Mouse (Mus musculus) layer of hippocampus, postnatal 36 days (tissue): ENCODE results near the gene Nova2. TPM values are rescaled to one million over a fixed set of nuclear protein-coding genes. Genes with fewer than 3 reads are reported as not detected.

ENCODE experiments used
- DNase-seq, 2 experiments: peaks; one replicate each; pipeline ENCODE4 v3.0.0; 2022
- total RNA-seq, 2 experiments: library from RNA; stranded (reverse); gene quantifications; 2 replicates each; pipeline ENCODE4 v1.2.3; 2021

Gene Nova2
- total RNA-seq, 2 experiments from 2014 or later = 82.2 to 84.5 TPM

DNA sequence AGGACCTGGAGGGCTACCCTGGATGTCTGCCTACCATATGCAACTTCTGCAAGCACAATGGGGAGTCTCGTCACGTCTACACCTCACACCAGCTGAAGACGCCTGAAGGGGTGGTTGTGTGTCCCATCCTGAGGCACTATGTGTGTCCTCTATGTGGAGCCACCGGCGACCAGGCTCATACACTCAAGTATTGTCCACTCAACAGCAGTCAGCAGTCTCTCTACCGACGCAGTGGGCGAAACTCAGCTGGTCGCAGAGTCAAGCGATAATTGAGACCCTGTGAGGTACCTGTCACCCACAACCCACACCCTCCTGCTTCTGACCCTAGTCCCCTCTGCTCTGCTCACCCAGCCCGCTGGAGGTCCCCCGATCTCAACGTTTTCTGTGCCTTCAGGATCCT is 62.1 kb downstream of the Nova2 start:
- DNase-seq = no peak

DNA sequence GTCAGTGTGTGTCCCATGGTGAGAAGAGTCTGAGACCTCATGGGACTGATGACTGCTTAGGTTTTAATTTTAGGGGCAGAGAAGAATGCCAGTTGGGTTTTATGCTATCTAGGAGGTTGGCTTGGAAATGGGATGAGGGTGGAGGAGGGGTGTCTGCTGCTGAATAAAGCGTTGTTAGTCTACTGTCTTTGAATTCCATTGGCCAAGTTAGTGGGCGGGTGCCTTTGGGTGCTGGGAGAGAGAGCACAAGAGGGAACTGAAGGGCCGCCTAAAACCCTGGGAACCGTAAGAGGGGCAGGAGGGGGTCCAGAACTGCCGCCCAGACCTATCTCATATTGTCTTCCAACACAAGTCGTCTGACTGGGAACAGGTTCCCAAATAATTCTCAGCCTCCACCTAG is 63.1 kb downstream of the Nova2 start:
- DNase-seq = no peak

DNA sequence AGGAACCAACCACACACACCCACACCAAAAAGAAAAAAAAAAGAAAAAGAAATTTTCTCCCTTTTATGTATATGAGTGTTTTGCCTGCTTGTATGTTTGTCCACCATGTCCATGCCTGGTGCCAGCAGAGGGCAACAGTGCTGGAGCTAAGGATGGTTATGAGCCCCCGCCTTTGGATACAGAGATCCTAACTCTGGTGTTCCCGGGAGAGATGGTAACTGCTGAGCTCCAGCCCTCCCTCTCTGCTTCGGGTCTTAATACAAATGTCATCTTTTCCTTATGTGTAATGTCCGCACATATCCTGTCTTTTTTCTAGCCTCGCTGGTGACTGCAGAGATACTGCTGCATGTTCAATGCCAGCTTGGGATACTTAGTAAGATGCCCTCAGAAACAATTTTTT is 64.3 kb downstream of the Nova2 start:
- DNase-seq = no peak

DNA sequence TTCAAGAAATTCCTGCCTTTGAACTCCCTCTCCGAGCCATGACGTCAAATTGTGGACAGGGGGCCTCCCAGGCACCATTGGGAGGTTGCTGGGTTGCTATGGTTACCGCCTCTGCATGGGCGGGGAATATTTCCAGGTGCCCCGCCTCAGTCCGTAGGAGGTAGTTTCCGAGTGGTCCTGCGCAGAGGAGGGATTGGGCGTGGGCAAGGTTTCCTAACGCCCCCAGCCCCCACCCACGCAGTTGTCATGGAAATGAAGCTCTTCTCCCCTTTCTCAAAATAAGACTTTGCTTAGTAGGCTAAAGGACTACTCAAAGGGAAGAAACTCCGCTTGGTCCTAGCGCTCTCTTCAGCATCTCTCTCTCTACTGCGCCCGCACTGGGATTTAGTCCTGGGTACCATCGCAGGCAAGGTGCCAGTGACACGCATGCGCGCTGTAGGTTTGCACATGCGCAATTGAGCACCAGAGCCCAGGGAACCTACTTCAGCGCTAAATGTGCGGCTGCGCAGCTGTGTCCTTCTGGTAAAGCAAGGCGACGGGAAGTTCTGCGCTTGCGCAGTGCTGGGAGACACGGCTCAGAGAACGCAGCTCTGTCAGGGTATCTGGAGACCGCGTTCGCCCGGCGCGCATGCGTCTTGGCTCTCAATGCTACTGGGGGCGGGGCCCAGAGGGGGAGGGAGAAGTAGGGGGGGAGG is 65.1 kb downstream of the Nova2 start, which contains the start of gene Mypop:
Gene Mypop, plus strand, starts transcription at position 645 of the 695 bp plus-strand sequence.
- peak; percentile 100 for DNase-seq

DNA sequence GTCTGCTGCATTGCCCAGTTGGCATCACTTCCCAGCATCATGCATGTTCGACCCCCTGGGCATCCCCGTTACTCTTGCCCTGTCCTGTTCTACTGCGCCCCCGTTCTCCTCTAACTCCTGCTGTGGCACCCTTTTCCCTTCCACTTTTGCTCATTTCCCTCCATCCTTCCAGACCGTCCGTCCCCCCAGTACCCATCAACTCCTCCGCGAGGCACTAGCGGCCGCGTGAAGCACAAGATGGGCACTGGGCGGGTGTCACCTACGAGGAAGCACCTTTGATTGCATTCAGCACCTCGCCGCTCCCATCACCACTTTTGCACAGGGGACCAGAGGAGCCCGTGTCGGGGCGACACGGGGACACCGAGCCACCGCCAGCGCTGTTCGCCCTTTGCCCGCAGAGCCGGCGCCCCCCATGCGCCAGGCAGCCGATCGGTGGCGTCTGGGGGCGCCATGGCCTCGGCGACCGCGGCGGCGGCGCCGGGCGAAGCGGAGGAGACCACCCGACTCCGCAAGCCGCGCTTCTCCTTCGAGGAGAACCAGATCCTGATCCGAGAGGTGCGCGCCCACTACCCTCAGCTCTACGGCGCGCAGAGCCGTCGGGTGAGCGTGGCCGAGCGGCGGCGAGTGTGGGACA is 66.1 kb downstream of the Nova2 start:
- peak in 1 of 2 experiments; percentile 42 for DNase-seq

DNA sequence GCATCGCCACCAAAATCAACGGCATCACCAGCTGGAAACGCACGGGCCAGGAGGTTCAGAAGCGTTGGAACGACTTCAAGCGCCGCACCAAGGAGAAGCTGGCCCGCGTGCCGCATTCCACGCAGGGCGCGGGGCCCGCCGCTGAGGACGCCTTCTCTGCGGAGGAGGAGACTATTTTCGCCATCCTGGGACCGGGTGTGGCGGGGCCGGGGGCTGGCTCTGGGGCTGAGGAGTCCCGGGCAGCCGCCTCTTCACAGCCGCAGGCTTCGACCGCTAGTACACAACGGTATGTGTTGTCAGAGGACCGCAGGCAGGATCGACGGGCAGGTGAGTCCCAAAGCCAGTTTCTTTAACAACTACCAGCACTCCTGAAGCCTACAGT is 66.6 kb downstream of the Nova2 start:
- peak in 1 of 2 experiments; percentile 41 for DNase-seq

DNA sequence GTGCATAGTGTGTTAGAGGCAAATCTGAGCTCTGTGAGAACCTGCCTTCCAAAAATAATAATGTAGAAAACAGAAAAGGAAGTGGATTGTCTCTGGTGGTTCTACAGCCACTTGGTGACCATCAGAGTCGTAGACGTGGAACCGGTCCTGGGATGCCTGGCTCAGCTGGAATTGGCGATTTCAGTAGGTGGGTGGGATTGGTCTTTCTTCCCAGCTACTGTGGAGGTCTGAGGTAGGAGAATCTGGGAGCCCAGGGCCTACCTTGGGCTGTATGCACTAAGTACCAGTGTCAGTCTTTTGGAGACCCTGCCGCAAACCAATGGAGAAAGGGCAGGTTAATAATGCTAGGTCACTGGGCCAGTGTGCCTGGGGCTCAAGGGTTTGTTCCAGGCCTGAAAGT is 67.3 kb downstream of the Nova2 start:
- no peak for DNase-seq

DNA sequence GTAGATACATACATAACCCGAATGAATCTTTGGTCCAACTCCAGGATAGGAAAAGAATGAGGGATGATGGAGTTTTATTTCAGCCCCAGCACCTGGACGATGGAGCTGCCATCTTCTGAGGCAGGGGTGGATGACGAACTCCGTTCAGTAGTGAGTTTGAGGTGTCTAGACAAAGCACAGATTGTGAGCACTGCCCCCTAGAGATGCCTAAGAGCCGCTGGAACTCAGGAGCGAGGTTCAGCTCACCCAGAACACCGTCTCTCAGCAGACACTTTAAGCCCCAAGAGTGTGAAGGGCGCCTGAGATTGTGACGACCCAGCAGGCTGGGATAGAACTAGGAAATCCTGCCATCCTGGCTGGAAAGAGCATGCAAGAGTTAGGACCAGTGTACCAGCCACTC is 73.1 kb downstream of the Nova2 start:
- no peak for DNase-seq

DNA sequence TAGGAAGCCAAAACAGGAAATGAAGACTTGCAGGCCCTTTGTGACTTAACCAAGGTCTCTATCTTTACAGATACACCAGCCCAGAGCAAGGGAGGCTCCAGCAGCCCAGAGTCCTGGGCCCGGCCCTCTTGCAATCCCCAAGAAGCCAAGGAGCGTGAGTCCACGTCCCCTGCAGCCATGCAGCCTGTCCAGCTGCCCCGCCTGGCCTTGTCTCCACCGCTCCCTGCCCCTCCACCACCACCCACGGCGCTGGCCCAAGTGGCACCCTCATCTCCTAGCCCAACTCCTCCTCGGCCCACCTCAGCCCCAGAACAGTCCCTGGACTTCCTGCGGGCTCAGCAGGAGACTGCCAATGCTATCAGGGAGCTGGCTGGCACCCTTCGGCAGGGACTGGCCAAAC is 74.7 kb downstream of the Nova2 start:
- no peak for DNase-seq

DNA sequence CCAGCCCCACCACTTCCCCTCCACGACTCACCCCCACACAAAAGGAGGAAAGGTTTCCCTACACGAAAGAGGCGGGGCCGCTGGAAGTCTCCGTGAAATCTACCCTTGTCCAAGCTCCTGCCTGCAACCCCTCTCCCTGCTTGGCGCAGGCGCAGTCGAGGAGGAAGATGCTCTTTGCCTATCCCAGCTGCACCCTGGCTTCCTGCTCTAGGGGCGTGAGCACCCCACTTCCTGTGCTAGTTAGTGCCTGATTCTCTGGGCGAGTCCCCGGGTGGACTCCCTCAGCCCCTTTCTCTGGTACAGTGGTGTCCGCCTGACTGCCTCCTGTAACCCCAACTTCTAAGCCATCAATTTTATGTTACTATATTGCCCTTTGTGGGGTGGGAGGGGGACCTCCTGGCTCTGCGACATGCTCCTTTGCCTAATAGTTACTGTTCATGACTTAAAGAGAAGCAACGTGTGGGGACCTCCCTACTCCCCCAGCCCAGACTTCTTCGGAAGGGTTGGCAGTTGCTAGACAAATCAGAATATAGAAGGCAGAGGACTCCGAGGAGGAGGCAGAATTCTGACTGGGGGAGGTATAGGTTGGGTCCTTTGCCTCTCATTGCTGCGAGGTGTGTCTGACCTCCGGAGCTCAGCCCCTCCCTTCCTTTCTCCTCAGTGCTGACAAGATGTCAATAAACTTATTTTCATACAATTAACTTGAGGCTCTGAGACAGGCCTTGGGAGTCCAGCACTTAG is 75.5 kb downstream of the Nova2 start:
- DNase-seq = no peak

DNA sequence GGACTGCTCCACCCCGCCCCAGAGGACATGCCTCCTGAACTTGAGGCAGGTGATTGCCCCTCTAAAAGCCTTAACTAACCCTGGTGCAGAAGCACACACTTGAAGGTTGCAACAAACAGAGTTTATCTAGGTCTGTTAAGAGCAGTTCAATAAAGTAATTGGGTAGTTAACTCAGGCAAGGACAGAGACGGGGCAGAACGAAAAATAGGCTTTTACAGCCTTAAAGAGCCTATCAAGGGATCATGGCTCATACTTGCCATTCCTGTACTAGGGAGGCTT is 76.1 kb downstream of the Nova2 start:
- no peak for DNase-seq

DNA sequence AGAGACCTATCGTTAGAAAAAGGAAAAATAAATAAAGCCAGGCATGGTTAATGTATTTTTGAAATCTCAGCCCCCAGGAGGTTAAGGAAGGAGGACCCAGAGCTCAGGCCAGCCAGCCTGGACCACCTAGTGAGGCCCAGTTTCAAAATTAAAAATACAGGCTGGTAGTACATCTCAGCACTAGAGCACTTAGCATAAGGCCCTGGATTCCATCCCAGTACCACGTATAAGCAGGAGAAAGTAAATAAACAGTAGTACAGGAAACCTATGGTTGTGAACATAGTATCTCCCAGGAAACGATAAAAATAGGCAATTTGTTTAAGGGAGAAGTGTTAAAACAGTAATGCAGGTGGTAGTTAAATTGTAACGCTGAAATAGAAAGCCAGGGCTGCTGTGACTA is 76.4 kb downstream of the Nova2 start:
- DNase-seq = no peak

DNA sequence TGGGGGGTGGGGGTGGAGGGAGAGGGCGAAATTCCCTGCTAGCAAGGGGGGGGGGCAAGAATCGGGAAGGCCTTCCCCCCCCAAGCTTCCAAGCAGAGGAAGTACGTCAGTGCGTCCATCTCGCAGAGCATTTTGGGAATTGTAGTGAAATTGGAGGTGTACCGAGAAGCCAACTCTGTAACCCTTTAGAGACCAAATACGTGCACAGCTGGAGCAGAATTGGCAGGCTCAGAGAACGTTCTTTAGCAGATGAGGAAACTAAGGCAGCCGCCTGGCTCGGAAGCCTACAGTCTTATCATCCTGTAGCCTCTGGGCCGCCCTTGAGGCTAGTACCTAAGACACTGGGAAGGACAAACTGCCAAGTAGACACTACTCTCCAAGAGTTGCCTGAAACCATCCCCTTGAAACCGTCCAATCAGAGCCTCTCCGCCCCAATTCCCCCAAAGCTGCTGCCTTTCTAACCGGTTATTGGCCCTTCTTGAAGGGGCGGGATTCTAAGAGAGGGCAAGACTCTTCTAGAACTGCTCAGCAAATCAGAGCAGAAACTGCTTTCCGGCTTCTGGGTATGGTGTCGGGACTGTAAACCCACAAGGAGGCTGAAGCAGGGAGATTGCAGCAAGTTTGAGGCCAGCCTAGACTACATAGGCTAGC is 77.3 kb downstream of the Nova2 start:
- DNase-seq = peak; percentile 72 to 75

DNA sequence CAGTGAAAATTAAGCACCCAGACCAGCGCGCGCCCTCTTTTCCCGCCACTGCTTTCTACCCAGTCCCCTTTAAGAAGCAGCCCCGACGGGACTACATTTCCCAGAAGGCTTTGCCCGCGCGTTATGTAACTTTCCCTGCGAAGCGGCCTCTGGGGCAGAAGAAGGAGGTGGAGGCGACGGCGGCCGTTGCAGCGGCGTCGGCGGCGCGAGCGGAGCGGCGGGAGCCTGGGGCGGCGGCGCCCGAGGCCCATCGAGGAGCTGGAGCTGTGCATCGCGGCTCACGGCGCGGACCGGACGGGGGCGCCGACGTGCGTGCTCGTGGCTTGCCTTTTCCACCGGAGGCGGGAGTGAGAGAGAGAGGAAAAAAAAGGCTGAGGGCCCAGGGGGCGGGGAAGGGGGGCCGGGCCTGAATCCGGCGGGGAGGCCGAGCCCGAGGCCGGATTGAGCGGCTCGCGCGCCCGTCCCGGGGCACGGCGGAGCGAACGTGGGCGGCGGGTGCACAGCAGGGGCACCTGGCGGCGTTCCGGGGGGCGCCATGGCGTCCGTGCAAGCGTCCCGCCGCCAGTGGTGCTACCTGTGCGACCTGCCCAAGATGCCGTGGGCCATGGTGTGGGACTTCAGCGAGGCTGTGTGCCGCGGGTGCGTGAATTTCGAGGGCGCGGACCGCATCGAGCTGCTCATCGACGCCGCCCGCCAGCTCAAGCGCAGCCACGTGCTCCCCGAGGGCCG is 78.4 kb downstream of the Nova2 start, which contains the start of gene Irf2bp1:
Gene Irf2bp1, plus strand, starts transcription at position 143 of the 729 bp plus-strand sequence.
- DNase-seq = peak; percentile 94 to 95

DNA sequence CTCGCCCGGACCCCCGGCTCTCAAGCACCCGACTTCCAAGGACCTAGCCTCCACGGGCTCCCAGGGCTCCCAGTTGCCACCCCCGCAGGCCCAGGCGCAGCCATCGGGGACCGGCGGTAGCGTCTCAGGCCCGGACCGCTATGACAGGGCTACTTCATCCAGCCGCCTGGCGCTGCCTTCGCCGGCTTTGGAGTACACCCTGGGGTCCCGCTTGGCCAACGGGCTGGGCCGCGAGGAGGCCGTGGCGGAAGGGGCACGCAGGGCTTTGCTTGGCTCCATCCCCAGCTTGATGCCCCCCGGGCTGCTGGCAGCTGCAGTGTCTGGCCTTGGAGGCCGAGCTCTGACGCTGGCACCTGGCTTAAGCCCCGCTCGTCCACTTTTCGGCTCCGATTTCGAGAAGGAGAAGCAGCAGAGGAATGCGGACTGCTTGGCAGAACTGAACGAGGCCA is 79.0 kb downstream of the Nova2 start:
- DNase-seq = peak in 1 of 2 experiments; percentile 33

DNA sequence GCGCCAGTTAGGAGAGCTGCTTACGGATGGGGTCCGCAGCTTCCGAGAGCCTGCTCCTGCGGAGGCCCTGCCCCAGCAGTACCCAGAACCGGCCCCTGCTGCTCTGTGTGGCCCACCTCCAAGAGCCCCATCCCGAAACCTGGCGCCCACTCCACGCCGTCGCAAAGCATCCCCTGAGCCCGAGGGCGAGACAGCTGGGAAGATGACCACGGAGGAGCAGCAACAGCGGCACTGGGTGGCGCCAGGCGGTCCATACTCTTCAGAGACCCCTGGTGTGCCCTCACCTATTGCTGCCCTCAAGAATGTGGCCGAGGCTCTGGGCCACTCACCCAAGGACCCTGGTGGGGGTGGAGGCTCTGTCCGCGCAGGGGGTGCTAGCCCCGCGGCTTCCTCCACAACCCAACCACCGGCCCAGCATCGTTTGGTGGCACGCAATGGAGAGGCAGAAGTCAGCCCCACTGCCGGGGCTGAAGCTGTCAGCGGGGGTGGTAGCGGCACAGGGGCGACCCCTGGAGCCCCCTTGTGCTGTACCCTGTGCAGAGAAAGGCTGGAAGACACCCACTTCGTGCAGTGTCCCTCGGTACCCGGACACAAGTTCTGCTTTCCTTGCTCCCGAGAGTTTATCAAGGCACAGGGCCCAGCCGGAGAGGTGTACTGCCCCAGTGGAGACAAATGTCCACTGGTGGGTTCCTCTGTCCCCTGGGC is 79.9 kb downstream of the Nova2 start:
- no peak for DNase-seq

DNA sequence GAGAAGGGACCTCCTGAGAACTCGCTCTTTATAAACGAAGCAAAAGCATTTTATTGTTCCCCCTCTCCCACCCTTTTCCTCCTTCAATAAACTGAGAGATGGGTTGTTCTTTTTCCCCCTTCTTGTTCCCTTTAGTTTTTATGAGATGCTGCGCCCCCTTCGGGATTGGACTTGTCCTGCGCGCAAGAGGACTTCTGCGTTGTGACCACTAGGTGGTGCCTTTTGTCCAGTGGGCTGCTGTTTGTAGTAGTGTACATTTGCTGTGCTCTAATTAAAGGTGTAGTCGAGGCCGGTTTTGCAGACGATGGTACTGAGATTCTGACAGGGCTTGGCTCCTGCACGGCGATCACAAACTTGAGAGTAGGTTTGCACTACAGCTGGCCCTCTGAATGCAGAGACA is 80.8 kb downstream of the Nova2 start:
- DNase-seq = peak; percentile 81 to 83

DNA sequence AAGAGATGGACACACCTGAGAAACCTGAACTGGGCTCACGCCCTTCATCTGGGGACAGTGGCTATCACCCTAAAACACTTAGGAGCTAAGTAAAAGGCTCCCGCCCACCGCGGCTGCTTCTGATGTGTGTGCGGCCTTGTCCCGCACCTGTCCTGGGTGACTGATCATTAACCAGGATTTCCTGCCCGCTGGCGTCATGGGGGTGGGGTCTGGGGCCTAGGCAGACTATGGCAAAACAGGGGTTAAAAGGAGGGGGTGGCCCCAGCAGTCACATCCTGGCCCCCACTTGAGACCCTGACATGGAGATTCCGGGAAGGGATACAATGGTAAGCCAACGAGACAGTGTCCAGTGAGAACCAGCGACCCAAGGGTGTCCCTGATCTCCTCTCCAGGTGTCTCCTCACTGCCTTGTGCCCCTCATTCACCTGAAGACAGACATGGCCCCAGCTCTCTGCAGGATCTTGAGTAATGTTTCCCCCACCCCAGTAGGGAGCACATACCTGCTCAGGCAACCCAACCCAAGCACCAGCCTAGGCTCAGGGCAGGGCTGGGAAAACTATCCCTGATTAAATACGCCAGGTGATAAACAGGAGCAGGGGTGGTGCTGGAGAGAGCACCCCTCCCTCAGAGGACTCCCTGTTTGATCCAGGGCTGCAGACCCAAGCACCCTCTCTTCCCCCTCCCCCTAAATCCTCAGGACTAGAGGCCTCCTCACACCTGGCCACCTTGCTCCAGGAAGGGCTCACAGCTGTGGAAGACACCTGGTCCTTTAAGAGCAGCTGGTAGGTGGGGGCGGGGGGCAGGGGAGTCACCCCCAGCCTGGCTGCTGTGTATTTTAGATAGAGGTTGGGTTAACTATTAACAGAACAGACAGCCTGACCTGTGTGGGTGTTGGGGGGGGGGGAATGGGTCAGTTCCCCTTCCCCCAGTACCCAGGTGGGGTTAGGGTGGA is 81.6 kb downstream of the Nova2 start:
- DNase-seq = no peak

DNA sequence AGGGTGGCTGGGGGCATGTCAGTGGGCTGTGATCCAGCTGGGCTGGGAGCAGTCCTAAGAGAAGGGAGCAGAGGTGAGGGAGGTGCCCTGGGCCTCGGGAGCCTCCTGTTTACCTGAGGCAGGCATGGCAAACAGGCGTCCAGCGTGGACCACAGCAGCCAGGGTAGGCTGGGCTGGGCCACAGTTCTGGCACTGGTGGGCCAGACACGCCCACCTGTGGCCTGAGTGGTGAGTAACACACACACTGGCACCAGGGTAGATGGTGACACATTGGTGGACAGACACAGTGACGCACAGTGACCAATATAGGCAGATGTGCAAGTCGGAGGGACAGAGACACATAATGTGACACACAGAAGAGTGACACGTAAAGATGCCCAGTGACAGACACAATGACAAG is 84.9 kb downstream of the Nova2 start:
- no peak for DNase-seq

DNA sequence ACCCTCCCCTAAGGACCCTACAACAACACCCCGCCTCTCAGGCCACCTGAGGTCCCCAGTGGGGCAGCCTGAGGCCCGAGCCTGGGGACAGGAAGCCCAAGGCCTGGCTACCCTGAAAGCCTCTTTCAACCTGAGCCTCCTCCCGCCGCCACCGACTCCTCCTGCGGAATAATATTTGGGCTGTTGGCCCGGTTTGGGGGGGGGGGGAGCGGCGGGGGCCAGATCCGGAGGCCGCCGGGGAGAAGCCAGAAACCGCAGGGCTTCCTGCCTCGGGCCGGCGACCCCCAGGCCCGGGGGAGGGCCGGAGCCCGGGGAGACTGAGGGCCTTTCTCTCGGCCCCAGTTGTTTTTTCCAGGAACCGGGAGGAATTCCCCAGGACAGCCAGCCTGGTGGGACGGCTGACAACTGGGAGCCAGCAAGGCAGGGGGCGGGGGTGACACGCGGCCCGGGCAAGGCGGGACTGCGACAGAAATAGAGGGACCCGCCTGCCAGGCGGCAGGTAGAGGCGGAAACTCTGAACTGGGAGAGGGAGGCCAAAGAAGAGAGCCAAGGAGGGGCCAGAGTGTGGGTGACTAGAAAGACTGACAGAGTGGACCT is 86.4 kb downstream of the Nova2 start:
- DNase-seq = no peak
